Mouse (Mus musculus): Measurements from ENCODE around the gene Crybg3.

GRCm38 (mm10) chr16:59529570-59529969 is 71.2 kb downstream of the Crybg3 start:
- TF ChIP-seq CTCF (IDR thresholded peaks at IDR 0.05; ENCODE audit: borderline replicate concordance, insufficient read depth, low read length) (no peak), POLR2A (IDR thresholded peaks at IDR 0.05; ENCODE audit: low read depth, low read length) (no peak)
